Mouse (Mus musculus): Measurements from ENCODE around the gene Lypd4.
"Not testable (repeated sequence)": the region's sequence is repeated elsewhere in the genome, so short reads cannot be mapped to it uniquely, and the experiment has no call there.

The Lypd4 gene
- long read RNA-seq, experiment 1 = 0 reads
- long read RNA-seq, experiment 2 = 0 reads

- intact Hi-C loops (cut with DNase I) = no loop called here
Observed at GRCm38 (mm10) chr7:24869532-24870165, at the start of gene Lypd4, which contains the start of gene Dmrtc2. Lypd4 (minus strand) TSS chr7:24869941. Dmrtc2 (plus strand) TSS chr7:24870057.

- intact Hi-C loops (cut with DNase I) = no loop called here
Observed at GRCm38 (mm10) chr7:24918763-24919323, 49.1 kb upstream of the Lypd4 start.

GRCm38 (mm10) chr7:24912480-24912879 lies 42.7 kb upstream of the Lypd4 start:
- intact Hi-C loops (cut with DNase I) = no loop called here

GRCm38 (mm10) chr7:24907211-24907748 lies 37.5 kb upstream of the Lypd4 start:
- intact Hi-C loops (cut with DNase I) = no loop called here

- intact Hi-C loops (cut with DNase I) = no loop called here
Observed at GRCm38 (mm10) chr7:24906551-24906950, 36.8 kb upstream of the Lypd4 start.

- intact Hi-C loops (cut with DNase I) = loop anchor here (2.0 kb wide), 1 partner anchor 14 kb away; no protein-coding TSS in a partner anchor
Observed at GRCm38 (mm10) chr7:24904936-24905335, 35.2 kb upstream of the Lypd4 start.

- intact Hi-C loops (cut with DNase I) = loop anchor here (2.0 kb wide), 1 partner anchor 13 kb away; no protein-coding TSS in a partner anchor
Observed at GRCm38 (mm10) chr7:24904070-24904483, 34.3 kb upstream of the Lypd4 start.

GRCm38 (mm10) chr7:24903444-24903825 lies 33.7 kb upstream of the Lypd4 start:
- intact Hi-C loops (cut with DNase I) = no loop called here

- intact Hi-C loops (cut with DNase I) = no loop called here
Observed at GRCm38 (mm10) chr7:24902630-24903443, 33.1 kb upstream of the Lypd4 start, which contains the start of gene Arhgef1. Arhgef1 (plus strand) TSS chr7:24902912.

GRCm38 (mm10) chr7:24902264-24902629 lies 32.5 kb upstream of the Lypd4 start:
- intact Hi-C loops (cut with DNase I) = no loop called here

- intact Hi-C loops (cut with DNase I) = no loop called here
Observed at GRCm38 (mm10) chr7:24901842-24902241, 32.1 kb upstream of the Lypd4 start.

GRCm38 (mm10) chr7:24901114-24901513 lies 31.4 kb upstream of the Lypd4 start:
- intact Hi-C loops (cut with DNase I) = no loop called here

- intact Hi-C loops (cut with DNase I) = no loop called here
Observed at GRCm38 (mm10) chr7:24897959-24898358, 28.2 kb upstream of the Lypd4 start.

- intact Hi-C loops (cut with DNase I) = no loop called here
Observed at GRCm38 (mm10) chr7:24897224-24897623, 27.5 kb upstream of the Lypd4 start, which contains the start of gene Cd79a. Cd79a (plus strand) TSS chr7:24897381.

GRCm38 (mm10) chr7:24896269-24896668 lies 26.5 kb upstream of the Lypd4 start:
- intact Hi-C loops (cut with DNase I) = no loop called here

GRCm38 (mm10) chr7:24895749-24896148 lies 26.0 kb upstream of the Lypd4 start:
- intact Hi-C loops (cut with DNase I) = not testable (repeated sequence)

GRCm38 (mm10) chr7:24892125-24892583 lies 22.4 kb upstream of the Lypd4 start:
- intact Hi-C loops (cut with DNase I) = loop anchor here (5.0 kb wide), 1 partner anchor 55 kb away; no protein-coding TSS in a partner anchor

- intact Hi-C loops (cut with DNase I) = loop anchor here (2.0 to 5.0 kb wide), 3 partner anchors 13 to 73 kb away; no protein-coding TSS in a partner anchor
Observed at GRCm38 (mm10) chr7:24891241-24892124, 21.7 kb upstream of the Lypd4 start.

GRCm38 (mm10) chr7:24890281-24891216 lies 20.8 kb upstream of the Lypd4 start:
- intact Hi-C loops (cut with DNase I) = loop anchor here (2.0 to 5.0 kb wide), 3 partner anchors 14 to 74 kb away; no protein-coding TSS in a partner anchor
